Mouse (Mus musculus) intestine, embryonic 15.5 days (tissue): ENCODE results near the gene Cyp2d22. TPM values are rescaled to one million over a fixed set of nuclear protein-coding genes. Genes with fewer than 3 reads are reported as not detected.
"Not testable (repeated sequence)": the region's sequence is repeated elsewhere in the genome, so short reads cannot be mapped to it uniquely, and the experiment has no call there.

Source experiments
- ATAC-seq: fragments of 200-750 bp; cut with Nextera tagmentation; 2 replicates; pipeline ENCODE4 v1.8.0; 2017; ENCODE audit warnings: moderate TSS enrichment, moderate library complexity
- H3K27ac ChIP-seq: fragments of 300-500 bp; sonication (generic); 2 replicates; pipeline ENCODE4 v1.5.1; 2015; ENCODE audit warnings: mild to moderate bottlenecking, inconsistent platforms
- H3K27me3 ChIP-seq: fragments of 300-500 bp; sonication (generic); replicated peaks from 2 replicates; pipeline ENCODE4 v1.6.1; 2015; ENCODE audit warnings: inconsistent platforms
- H3K36me3 ChIP-seq: fragments of 300-500 bp; sonication (generic); 2 replicates; pipeline ENCODE4 v1.6.1; 2015; ENCODE audit warnings: inconsistent platforms
- H3K4me1 ChIP-seq: fragments of 300-500 bp; sonication (generic); replicated peaks from 2 replicates; pipeline ENCODE4 v1.6.1; 2015; ENCODE audit warnings: inconsistent platforms
- H3K4me2 ChIP-seq: fragments of 300-500 bp; sonication (generic); replicated peaks from 2 replicates; pipeline ENCODE4 v1.6.1; 2015; ENCODE audit warnings: mild to moderate bottlenecking, inconsistent platforms
- H3K4me3 ChIP-seq: fragments of 300-500 bp; sonication (generic); replicated peaks from 2 replicates; pipeline ENCODE4 v1.5.1; 2015; ENCODE audit warnings: inconsistent platforms
- H3K9ac ChIP-seq: fragments of 300-500 bp; sonication (generic); 2 replicates; pipeline ENCODE4 v1.6.1; 2015; ENCODE audit warnings: inconsistent platforms
- H3K9me3 ChIP-seq: fragments of 300-500 bp; sonication (generic); 2 replicates; pipeline ENCODE4 v1.6.1; 2016; ENCODE audit warnings: inconsistent platforms
- WGBS: fragments of 180-500 bp; shearing (Covaris S2); methylation state at CpG from one replicate; pipeline ENCODE4 v1.1.7; 2015; 5-methylcytosine and 5-hydroxymethylcytosine counted together
- polyA plus RNA-seq: library from polyadenylated mRNA; unstranded; fragments of >200 nt; fragmentation: Nextera tagmentation; extraction: Ambion mirVana; gene quantifications from 2 replicates; pipeline ENCODE4 v1.2.1, GENCODE M21; 2015

Cyp2d22 gene
- polyA plus RNA-seq, 1 experiment from 2014 or later, result 9.0 TPM

DNA sequence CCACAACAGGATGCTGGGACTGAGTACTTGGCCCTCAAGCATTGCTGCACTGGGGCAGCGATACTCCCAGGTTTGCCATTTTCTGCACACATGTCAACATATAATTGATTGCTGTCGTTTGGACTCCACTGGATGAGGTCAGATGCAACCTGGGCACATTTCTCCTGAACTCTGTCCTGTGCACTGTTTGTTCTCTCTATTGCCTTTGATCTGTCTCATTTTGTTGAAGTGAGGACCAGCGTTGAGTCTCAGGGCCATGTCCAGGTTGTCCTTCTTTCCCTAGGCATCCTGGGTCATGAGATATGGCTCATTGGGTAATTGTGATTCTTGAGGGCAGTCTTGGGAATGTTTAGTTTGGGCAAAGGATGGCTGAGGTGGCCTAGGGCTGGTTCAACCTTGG lies 15.9 kb upstream of the Cyp2d22 start:
- not testable (repeated sequence) for H3K4me1 ChIP-seq, ATAC-seq, H3K9me3 ChIP-seq, H3K4me3 ChIP-seq, H3K27me3 ChIP-seq, H3K36me3 ChIP-seq, H3K4me2 ChIP-seq, H3K27ac ChIP-seq, H3K9ac ChIP-seq
- 62% methylated on average over 3 of the region's 3 CpGs for WGBS

DNA sequence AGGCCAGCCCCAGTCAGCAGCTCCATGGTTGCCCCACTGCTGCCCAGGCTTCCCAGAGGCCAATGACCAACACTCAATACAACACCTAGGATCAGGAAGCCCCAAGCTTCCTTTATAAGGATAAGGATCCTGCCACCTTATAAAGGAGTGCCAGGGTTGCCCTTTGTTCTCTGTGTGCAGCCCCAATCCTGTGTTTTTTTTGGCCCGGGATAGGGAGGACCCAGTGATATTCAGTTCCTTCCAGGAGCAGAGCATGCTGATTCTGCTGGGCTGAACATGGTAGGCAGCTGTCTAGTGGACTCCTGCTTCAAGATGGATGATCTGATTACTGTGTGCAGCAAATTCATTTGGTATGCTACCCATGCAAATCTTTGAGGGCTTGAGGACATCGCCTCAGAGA lies 13.9 kb upstream of the Cyp2d22 start, which contains the start of gene Cyp2d11:
TSS of gene Cyp2d11 (minus strand) at position 101 of the 400 bp plus-strand sequence.
- not testable (repeated sequence) for H3K4me3 ChIP-seq, H3K36me3 ChIP-seq, H3K27me3 ChIP-seq, H3K9me3 ChIP-seq, H3K9ac ChIP-seq, H3K4me2 ChIP-seq, ATAC-seq, H3K4me1 ChIP-seq, H3K27ac ChIP-seq
- WGBS, result 88% methylated on average over 2 of the region's 2 CpGs

DNA sequence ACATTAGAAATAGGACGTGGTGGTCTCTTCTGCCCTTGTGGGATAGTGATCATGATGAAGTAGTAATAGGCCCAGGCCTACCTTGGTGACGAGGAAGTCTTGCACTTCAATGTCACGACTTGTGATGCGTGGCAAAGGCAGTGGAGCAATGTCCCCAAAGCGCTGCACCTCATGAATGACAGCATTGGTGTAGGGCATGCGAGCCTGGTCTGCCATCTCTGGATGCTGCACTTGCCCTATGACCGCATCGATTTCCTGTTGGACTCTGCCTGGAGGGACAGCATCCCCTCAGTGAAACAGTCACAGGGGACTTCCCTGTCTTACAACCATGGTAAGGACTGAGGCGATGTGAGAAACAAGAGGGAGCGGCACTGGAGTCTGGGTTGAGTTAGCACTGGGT lies 9.9 kb upstream of the Cyp2d22 start:
- 94% methylated on average over 10 of the region's 10 CpGs for WGBS
- not testable (repeated sequence) for H3K9ac ChIP-seq, H3K4me1 ChIP-seq, H3K4me2 ChIP-seq, H3K36me3 ChIP-seq, H3K27me3 ChIP-seq, H3K9me3 ChIP-seq, H3K27ac ChIP-seq, ATAC-seq, H3K4me3 ChIP-seq

DNA sequence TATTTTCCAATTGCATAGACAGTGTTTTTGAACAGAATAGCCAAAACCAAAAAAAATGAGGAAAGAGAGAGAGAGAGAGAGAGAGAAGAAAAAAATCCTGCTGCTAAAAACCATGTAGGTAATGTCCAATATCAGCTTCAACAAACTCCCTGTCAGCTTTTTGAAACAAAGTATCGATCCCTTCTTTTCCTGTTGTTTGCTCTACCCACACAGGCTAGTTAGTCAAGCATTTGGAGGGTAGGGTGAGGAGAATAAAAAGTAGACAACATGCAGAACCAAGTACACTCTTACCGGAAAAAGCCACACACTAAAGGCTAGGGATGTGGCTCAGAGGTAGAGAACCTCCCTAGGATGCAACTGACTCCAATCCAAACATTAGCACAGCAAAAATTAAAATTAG lies 5.7 kb upstream of the Cyp2d22 start:
- ATAC-seq, result no peak
- Histone ChIP-seq H3K36me3 (no peaks in the 10 kb centered on the region), H3K4me1 (no peaks in the 10 kb centered on the region), H3K9me3 (no peaks in the 10 kb centered on the region), H3K27ac (no peak overlapping the region), H3K4me2 (no peak overlapping the region), H3K4me3 (no peak overlapping the region), H3K27me3 (no peaks in the 10 kb centered on the region), H3K9ac (no peak overlapping the region)
- 87% methylated on average over 2 of the region's 2 CpGs for WGBS

DNA sequence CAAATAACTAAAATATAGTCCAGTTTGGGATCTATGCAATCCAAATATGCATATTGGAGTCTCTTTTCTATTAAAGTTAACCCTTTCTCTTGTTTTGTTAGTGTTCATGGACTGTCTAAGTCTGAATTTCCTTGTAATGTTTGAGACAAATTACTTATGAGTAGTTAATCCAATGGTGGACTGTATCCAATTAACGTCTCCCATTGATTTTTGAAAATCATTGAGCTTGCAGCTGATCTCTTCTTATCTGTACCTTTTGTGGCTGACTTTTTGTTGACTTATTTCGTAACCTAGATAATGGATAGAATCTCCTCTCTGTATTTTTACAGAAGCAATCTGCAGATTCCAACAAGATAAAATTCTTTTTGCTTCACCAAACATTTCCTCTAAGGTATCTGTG lies 2.4 kb upstream of the Cyp2d22 start:
- H3K36me3 ChIP-seq, result no peaks in the 10 kb centered on the region
- WGBS, result 86% methylated on average over 2 of the region's 2 CpGs
- no peak overlapping the region for H3K4me2 ChIP-seq
- no peaks in the 10 kb centered on the region for H3K9me3 ChIP-seq
- H3K27me3 ChIP-seq, result no peaks in the 10 kb centered on the region
- H3K4me3 ChIP-seq, result no peak overlapping the region
- no peak overlapping the region for H3K27ac ChIP-seq
- no peak overlapping the region for H3K9ac ChIP-seq
- H3K4me1 ChIP-seq, result peaks cover 16% of the 10 kb centered on the region
- ATAC-seq, result no peak

DNA sequence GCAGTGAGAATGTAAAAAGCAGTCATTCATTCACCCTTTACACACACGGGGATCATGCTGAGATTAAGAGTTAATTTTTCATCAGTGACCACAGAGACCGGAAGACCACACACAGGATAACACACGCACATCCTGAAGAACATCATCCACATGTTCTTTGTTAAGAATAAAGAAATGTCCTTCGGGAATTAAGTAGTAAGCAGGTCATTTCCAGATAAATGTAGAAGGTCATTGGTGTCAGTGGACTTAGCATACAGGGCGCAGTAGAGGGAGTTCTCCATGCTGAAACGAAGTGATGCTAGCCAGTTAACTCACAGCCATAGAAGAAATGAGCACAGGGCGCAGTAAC lies 628 bp upstream of the Cyp2d22 start:
- Histone ChIP-seq H3K9me3 (no peaks in the 10 kb centered on the region), H3K4me3 (peak overlapping the region; percentile 45), H3K27me3 (no peaks in the 10 kb centered on the region), H3K4me2 (peak overlapping the region; percentile 86), H3K4me1 (peaks cover 18% of the 10 kb centered on the region), H3K9ac (peak overlapping the region; percentile 33; the same call in 1 of the 2 replicates), H3K27ac (peak overlapping the region; percentile 32; the same call in 1 of the 2 replicates), H3K36me3 (no peaks in the 10 kb centered on the region)
- ATAC-seq, result no peak
- WGBS, result 30% methylated on average over 7 of the region's 7 CpGs

DNA sequence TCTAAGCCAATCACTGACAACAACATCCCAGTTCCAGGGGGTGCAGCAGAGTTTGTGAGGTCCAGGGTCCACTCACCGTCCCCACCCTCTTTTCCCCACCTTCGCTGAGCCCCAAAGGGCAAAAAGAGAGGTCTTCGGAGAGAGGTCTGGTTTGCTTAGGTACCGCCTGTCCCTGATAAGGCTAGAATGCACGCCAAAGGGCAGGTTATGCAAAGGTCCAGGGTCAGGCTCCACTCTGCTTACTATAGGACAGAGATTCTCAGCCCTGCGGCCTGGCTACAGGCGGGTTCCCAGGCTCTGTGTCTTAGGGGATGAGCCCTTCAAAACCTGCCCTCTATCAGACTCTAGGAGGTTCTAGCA lies 569 bp downstream of the Cyp2d22 start:
- Histone ChIP-seq H3K4me1 (peaks cover 18% of the 10 kb centered on the region), H3K27ac (peak overlapping the region; percentile 86), H3K9me3 (no peaks in the 10 kb centered on the region), H3K9ac (peak overlapping the region; percentile 52), H3K36me3 (no peaks in the 10 kb centered on the region), H3K4me2 (peak overlapping the region; percentile 86), H3K4me3 (peak overlapping the region; percentile 45), H3K27me3 (no peaks in the 10 kb centered on the region)
- WGBS, result 14% methylated on average over 7 of the region's 7 CpGs
- peak; percentile 80 for ATAC-seq

DNA sequence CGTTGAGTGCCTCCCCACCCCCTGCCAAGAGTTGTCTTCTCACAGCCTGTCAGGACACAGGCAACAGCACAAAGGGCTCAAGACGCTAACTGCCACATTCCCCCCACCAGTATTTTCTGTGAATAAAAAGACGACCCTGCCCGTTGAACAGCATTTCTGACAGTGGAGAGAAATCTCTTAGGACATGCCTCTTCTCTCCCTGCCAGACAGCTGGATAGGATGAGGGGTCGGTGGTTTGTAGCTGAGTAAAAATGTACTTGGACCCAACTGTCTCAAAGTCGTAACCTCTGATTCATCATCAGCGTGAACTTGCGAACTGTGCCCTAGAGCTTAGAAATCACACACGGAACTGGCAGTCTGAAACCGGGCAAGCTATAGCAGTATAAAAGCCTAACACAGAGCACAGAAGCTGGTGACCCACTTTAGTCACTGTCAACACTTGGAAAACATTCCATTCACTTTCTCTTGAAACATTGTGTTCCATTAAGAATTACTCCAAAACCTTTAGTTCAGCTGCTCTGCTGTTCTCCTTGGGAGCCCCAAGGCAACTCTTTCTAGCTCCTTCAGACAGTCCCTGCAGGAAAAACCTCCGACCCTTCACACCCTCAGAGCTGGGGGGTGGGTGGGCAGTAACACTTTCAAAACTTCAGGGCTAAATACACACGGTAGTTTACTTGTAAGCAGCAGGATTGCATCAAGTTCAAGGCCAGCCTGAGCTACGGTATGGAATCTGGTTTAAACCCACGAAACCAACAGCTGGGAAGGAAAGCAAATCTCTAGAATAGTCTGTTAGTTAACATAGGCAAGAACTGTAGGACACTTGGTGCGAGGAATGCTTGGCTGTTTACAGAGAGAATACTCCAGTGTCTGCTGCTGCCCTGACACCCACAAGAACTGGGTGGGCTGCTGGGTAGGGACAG lies 1.5 kb downstream of the Cyp2d22 start:
- 35% methylated on average over 15 of the region's 15 CpGs for WGBS
- no peaks in the 10 kb centered on the region for H3K27me3 ChIP-seq

DNA sequence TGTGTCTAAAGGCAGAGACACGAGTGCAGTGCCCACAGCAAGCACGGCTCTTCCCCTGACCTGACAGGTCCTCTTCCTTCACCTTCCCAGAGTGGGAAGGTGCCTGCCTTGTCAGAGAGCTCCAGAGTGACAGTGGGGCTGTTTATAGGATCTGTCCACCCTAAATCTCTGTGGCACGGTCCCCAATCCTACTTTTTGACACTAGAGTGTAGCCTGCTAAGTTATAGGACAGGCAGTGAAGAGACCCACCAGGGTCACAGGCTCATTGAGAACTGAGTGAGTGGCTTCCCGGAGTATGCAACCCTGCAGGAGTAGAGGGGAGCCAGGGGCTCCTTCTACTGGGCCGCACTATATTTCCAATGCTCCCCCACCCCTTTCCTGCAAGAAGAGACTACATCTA lies 2.4 kb downstream of the Cyp2d22 start:
- Histone ChIP-seq H3K9me3 (no peaks in the 10 kb centered on the region), H3K27ac (0 out of 2 replicates have a peak overlapping the region, but pooled peaks have one; percentile 36), H3K36me3 (0 out of 2 replicates have a peak, but pooled peaks cover 3% of the 10 kb centered on the region), H3K27me3 (no peaks in the 10 kb centered on the region), H3K4me1 (peaks cover 18% of the 10 kb centered on the region), H3K9ac (no peak overlapping the region), H3K4me2 (0 out of 2 replicates have a peak overlapping the region, but pooled peaks have one; percentile 86), H3K4me3 (no peak overlapping the region)
- 68% methylated on average over 5 of the region's 5 CpGs for WGBS
- no peak for ATAC-seq

More for the DNA sequence above, 1.5 kb downstream of the Cyp2d22 start:
- Histone ChIP-seq H3K27ac (peak overlapping the region; percentile 69), H3K9me3 (no peaks in the 10 kb centered on the region), H3K4me3 (0 out of 2 replicates have a peak overlapping the region, but pooled peaks have one; percentile 1), H3K9ac (0 out of 2 replicates have a peak overlapping the region, but pooled peaks have one; percentile 4), H3K36me3 (0 out of 2 replicates have a peak, but pooled peaks cover 3% of the 10 kb centered on the region), H3K4me2 (peak overlapping the region; percentile 86), H3K4me1 (peaks cover 18% of the 10 kb centered on the region)
- no peak for ATAC-seq

DNA sequence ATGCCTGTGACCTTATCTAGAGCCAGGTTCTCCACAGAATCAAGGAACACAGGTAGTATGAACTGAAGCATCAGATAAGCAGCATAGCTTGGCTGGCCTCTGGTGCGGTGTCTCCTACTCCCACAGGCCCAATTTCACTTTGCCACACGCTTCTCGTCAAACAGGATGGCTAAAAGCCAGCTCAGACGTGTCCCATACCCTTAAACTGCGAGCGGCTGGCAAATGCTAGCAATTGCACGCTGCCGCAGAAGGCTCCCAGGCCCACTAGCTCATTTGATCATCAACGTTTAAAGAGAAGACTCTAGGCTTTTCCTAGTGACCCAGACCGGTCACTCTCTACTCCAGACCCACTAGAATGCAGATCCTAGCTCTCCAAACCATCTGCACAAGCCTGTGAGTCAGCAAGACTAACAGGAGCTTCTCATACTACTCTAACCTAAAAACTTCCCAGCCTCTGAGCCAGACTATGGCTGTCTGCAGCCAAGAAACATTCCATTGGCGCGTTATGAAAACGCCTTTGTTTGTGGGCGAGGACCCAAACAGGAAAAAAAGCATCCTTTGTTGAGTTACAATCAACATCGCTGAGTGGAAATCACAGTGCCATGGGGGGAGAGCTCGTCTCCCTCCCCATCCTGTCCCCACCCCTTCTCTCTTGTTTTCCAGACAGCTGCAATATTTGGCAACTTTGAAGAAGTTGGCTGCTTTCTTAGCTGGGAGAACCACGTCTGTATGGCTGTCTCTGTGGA lies 3.5 kb downstream of the Cyp2d22 start:
- Histone ChIP-seq H3K4me3 (no peak overlapping the region), H3K4me1 (peaks cover 18% of the 10 kb centered on the region), H3K27ac (no peak overlapping the region), H3K36me3 (0 out of 2 replicates have a peak, but pooled peaks cover 3% of the 10 kb centered on the region), H3K9ac (no peak overlapping the region), H3K27me3 (no peaks in the 10 kb centered on the region), H3K4me2 (no peak overlapping the region), H3K9me3 (no peaks in the 10 kb centered on the region)
- no peak for ATAC-seq
- WGBS, result 63% methylated on average over 17 of the region's 17 CpGs

DNA sequence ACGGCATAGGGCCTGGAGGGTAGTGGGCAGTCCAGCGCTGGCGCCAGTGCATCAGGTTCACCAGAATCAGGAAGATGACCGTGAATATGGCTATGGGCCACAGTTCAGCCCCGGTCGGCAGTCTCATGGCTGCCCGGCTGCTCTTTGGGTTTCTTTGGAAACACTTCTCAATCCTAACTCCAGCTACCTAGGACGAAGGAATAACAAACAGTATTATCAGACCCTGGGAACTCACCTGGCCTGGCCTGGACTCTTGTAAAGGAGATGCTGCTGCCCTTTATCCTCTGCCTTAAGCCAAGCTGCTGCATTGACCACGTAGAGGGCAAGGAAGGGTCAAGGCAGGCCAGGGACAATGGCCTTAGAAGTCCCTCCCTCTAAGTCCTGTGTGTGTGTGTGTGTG lies 4.2 kb downstream of the Cyp2d22 start:
- Histone ChIP-seq H3K36me3 (0 out of 2 replicates have a peak, but pooled peaks cover 3% of the 10 kb centered on the region), H3K4me2 (no peak overlapping the region), H3K9ac (no peak overlapping the region), H3K27ac (no peak overlapping the region), H3K4me3 (no peak overlapping the region), H3K27me3 (no peaks in the 10 kb centered on the region), H3K4me1 (peaks cover 18% of the 10 kb centered on the region), H3K9me3 (no peaks in the 10 kb centered on the region)
- 85% methylated on average over 9 of the region's 9 CpGs for WGBS
- no peak for ATAC-seq

DNA sequence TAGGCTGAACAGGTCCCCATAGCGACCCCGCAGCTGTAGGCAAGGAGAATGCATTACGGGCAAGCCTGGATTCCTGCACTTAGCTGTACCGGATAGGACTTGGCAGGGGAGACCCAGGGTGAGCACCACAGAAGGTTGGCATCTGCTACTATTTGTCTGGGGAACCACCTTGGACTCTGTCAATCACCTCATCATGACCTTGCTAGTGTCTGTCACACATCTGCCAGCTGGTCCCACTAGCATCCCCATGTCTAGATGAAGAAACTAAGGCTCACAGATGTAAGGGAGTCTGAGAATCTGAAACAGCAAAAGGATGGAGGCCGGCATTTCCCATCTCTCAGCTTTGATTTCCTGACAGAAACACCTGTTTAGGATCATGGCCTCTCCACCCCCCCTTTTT lies 5.6 kb downstream of the Cyp2d22 start:
- H3K9ac ChIP-seq, result no peak overlapping the region
- H3K4me1 ChIP-seq, result peaks cover 13% of the 10 kb centered on the region
- no peak for ATAC-seq
- 0 out of 2 replicates have a peak, but pooled peaks cover 3% of the 10 kb centered on the region for H3K36me3 ChIP-seq
- no peaks in the 10 kb centered on the region for H3K9me3 ChIP-seq
- H3K4me3 ChIP-seq, result no peak overlapping the region
- no peak overlapping the region for H3K27ac ChIP-seq
- no peak overlapping the region for H3K4me2 ChIP-seq
- WGBS, result 88% methylated on average over 5 of the region's 5 CpGs
- H3K27me3 ChIP-seq, result no peaks in the 10 kb centered on the region
